28 mouse cellular contexts compared by ENCODE assay signal in the genomic region with DNA sequence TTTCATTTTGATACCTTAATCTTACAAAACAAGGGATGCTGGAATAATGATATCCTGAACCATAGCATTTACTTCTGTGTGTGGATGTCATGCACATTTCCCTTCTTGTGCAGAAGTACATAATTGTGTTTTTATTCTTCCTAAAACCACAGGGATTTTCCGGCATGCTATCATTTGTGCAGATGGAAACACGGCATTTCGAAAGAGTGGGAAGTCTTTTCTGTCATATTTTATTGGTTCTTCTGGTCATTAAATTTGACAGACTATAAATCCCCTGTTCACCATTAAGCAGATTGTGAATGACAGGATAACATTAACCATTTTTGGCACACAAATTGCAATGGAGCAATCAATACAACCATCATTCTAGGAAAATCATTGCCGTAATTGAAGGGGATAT.
A peak's percentile ranks its signal among the peaks of the same experiment; 100 is the strongest.
DNase-seq lines count a peak whose midpoint lies in the region; ATAC-seq and TF ChIP-seq lines count a peak whose summit lies in the region.
"Had no signal": no experiment of that assay in that cellular context is flagged by ENCODE, and none has a peak within 500 bp of the region (broad histone marks: within the 10 kb centered on the region; RNA-seq: fewer than 3 reads in every experiment).

No protein-coding gene starts in this region.

- no peaks in the 10 kb centered on the region for H3K36me3 ChIP-seq in lung, embryonic 14.5 days (ENCODE audit: insufficient read depth)
- H3K36me3 ChIP-seq in myocyte (ENCODE audit: control insufficient read depth, insufficient read depth), result no peaks in the 10 kb centered on the region
- H3K36me3 ChIP-seq in forebrain, postnatal 0 days (ENCODE audit: insufficient read depth), result no peaks in the 10 kb centered on the region
- H3K36me3 ChIP-seq: embryonic facial prominence, embryonic 12.5 days; heart, embryonic 10.5 days; heart, embryonic 13.5 days had no signal

- no peaks in the 10 kb centered on the region for H3K9me3 ChIP-seq in lung, embryonic 14.5 days (ENCODE audit: low read depth, low read length)
- no peaks in the 10 kb centered on the region for H3K9me3 ChIP-seq in forebrain, postnatal 0 days (ENCODE audit: low read length)
- H3K9me3 ChIP-seq: embryonic facial prominence, embryonic 12.5 days; heart, embryonic 10.5 days had no signal

- H3K27me3 ChIP-seq in lung, embryonic 14.5 days (ENCODE audit: insufficient read depth, low read length), result no peaks in the 10 kb centered on the region
- H3K27me3 ChIP-seq in myocyte (ENCODE audit: control insufficient read depth, insufficient read depth, insufficient read length), result no peaks in the 10 kb centered on the region
- no peaks in the 10 kb centered on the region for H3K27me3 ChIP-seq in forebrain, postnatal 0 days (ENCODE audit: insufficient read depth, low read length)
- H3K27me3 ChIP-seq: embryonic facial prominence, embryonic 12.5 days; heart, embryonic 13.5 days had no signal

- ATAC-seq in lung, embryonic 14.5 days (ENCODE audit: insufficient read depth), result no peak
- ATAC-seq in forebrain, postnatal 0 days, result no peak
- ATAC-seq: activated CD4-positive, CD25-positive, alpha-beta regulatory T cell, adult 4 months; CD4-positive, CD25-positive, alpha-beta regulatory T cell, adult 4 months; forebrain, embryonic 14.5 days; hindbrain, postnatal 0 days; inflammation-experienced regulatory T-cells, adult 6 months; intestine, embryonic 16.5 days had no signal

- H3K79me2 ChIP-seq in myocyte (ENCODE audit: control insufficient read depth, insufficient read depth), result no peaks in the 10 kb centered on the region

- WGBS in lung, embryonic 14.5 days, result 68% methylated on average over 4 of the region's 4 CpGs
- WGBS in forebrain, postnatal 0 days, result 78% methylated on average over 4 of the region's 4 CpGs

- no peak for TF ChIP-seq POLR2A in brain, embryonic 14.5 days (IDR thresholded peaks at IDR 0.05; ENCODE audit: borderline replicate concordance, extremely low read depth, insufficient read depth, insufficient read length, poor library complexity, severe bottlenecking)
- no peak for TF ChIP-seq POLR2A in myocyte (IDR thresholded peaks at IDR 0.05; ENCODE audit: insufficient read length, low read depth)

- TF ChIP-seq CTCF in lung, embryonic 14.5 days (IDR thresholded peaks at IDR 0.05; ENCODE audit: low read depth), result no peak
- no peak for TF ChIP-seq CTCF in brain, embryonic 14.5 days (IDR thresholded peaks at IDR 0.05; ENCODE audit: borderline replicate concordance, extremely low read depth, insufficient read depth, insufficient read length)
- TF ChIP-seq CTCF in forebrain, postnatal 0 days (IDR thresholded peaks at IDR 0.05; ENCODE audit: low read depth), result no peak

- no peak overlapping the region for H3K4me3 ChIP-seq in lung, embryonic 14.5 days (ENCODE audit: low read depth, low read length)
- H3K4me3 ChIP-seq in myocyte, result no peak overlapping the region
- H3K4me3 ChIP-seq in forebrain, postnatal 0 days (ENCODE audit: low read depth, low read length), result no peak overlapping the region
- H3K4me3 ChIP-seq: embryonic facial prominence, embryonic 12.5 days; erythroblast, embryonic 14.5 days; heart, adult 2 months; heart, embryonic 10.5 days; heart, embryonic 13.5 days had no signal

- no peak overlapping the region for H3K9ac ChIP-seq in lung, embryonic 14.5 days
- H3K9ac ChIP-seq in forebrain, postnatal 0 days, result no peak overlapping the region
- H3K9ac ChIP-seq: embryonic facial prominence, embryonic 12.5 days; heart, embryonic 13.5 days; hindbrain, embryonic 14.5 days had no signal

- peak; percentile 8 for DNase-seq in lung, embryonic 14.5 days
- no peak for DNase-seq in lung, postnatal 14 days
- DNase-seq in brain, embryonic 14.5 days (ENCODE audit: low read depth), result peak; percentile 7
- DNase-seq in fat pad, adult 2 months (ENCODE audit: extremely low read depth, low read depth, low spot score), result peak; percentile 36
- DNase-seq in thymus, postnatal 4 days, result no peak
- no peak for DNase-seq in forebrain, postnatal 0 days
- DNase-seq: adrenal gland, postnatal 10 days; cerebellum, adult 11-12 months; cerebellum, adult 8-10 months; cerebellum, postnatal 10 days; cerebellum, postnatal 36 days; embryo, embryonic 11 days; gastrocnemius, postnatal 25 days; heart, adult 2 months; heart, postnatal 14 days; heart, postnatal 4 days had no signal

- H3K4me2 ChIP-seq in lung, embryonic 14.5 days, result no peak overlapping the region
- H3K4me2 ChIP-seq in myocyte (ENCODE audit: low read depth), result no peak overlapping the region
- no peak overlapping the region for H3K4me2 ChIP-seq in forebrain, postnatal 0 days (ENCODE audit: low read depth)
- H3K4me2 ChIP-seq: embryonic facial prominence, embryonic 12.5 days; heart, embryonic 13.5 days; hindbrain, embryonic 14.5 days had no signal

- no peaks in the 10 kb centered on the region for H3K4me1 ChIP-seq in lung, embryonic 14.5 days (ENCODE audit: insufficient read depth)
- H3K4me1 ChIP-seq in forebrain, postnatal 0 days (ENCODE audit: insufficient read depth), result no peaks in the 10 kb centered on the region
- H3K4me1 ChIP-seq: embryonic facial prominence, embryonic 12.5 days; heart, embryonic 10.5 days; heart, embryonic 13.5 days had no signal

- no peak overlapping the region for H3K27ac ChIP-seq in lung, embryonic 14.5 days (ENCODE audit: low read depth)
- H3K27ac ChIP-seq in forebrain, postnatal 0 days (ENCODE audit: low read depth, low read length), result no peak overlapping the region
- H3K27ac ChIP-seq: embryonic facial prominence, embryonic 12.5 days; heart, adult 2 months; heart, embryonic 10.5 days; heart, embryonic 13.5 days; hindbrain, embryonic 14.5 days; hindbrain, postnatal 0 days had no signal

- H3ac ChIP-seq in myocyte (ENCODE audit: control insufficient read depth, insufficient read length), result no peak overlapping the region

TF ChIP-seq in myocyte, 11 proteins besides CTCF, POLR2A, EP300 and RAD21:
- no peak for TF ChIP-seq MAX (IDR thresholded peaks at IDR 0.05; ENCODE audit: low read depth)
- TF ChIP-seq SRF (IDR thresholded peaks at IDR 0.05; ENCODE audit: control insufficient read depth, insufficient read length, low read depth), result no peak
- TF ChIP-seq CEBPB (IDR thresholded peaks at IDR 0.05; ENCODE audit: insufficient read depth, poor library complexity, severe bottlenecking), result peak; percentile 75; the same call in 1 of the 2 replicates

Comparison
In these comparisons a context has a peak if more than half of its experiments do, and no peak if none do; other contexts are left out.
1. DNase-seq: peak in lung, embryonic 14.5 days (single experiment), brain, embryonic 14.5 days (single experiment) and fat pad, adult 2 months (single experiment); none in lung, postnatal 14 days (single experiment), thymus, postnatal 4 days (single experiment) and forebrain, postnatal 0 days (single experiment).